Mouse (Mus musculus): ENCODE measurements around the gene Tgif1. TPM values are rescaled to one million over a fixed set of nuclear protein-coding genes. Genes with fewer than 3 reads are reported as not detected.
"Not testable (repeated sequence)": the region's sequence is repeated elsewhere in the genome, so short reads cannot be mapped to it uniquely, and the experiment has no call there.

The Tgif1 gene
- polyA plus RNA-seq, 1 experiment: 19.2 TPM

DNA sequence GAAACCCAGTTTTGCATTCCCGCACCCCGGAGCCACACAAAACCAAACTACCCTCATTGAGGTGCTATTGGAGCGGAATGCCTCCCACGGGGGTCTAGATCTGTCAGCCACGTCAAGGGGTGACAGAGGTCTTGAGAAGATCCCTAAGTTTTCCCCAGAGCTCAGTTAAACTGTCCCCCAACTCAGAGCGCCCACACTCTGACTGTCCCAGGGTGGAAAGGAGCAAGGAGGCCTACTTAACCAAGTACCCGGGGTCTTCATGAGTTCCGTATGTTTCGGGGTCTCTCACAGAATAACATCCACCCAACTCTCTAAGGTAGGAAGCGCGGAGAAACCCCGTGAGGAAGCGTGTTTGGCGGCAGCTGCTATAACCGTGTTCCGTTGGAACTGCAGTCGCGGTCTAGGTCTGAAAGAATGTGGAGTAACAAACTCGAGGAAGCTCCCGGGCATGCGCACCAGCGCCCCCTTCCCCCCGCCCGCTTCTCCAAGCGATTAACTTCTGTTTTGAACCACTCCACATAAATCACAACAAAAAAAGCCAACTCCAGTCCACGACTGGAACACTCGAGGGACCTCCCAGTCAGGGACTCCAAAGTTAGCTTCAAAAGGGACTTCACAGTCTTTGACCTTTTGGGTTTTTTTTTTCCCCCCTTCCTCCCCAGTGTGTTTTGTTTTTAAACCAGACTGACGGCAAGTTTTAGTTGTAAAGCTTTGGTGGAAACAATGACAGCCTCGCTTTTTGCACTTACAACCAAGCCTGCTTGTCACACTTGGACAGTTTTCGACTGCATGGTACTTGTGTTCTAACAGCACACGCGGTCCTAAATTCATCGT lies 3.7 kb downstream of the Tgif1 start:
- peak; percentile 26; the same call in 1 of the 2 replicates for TF ChIP-seq POLR2A (IDR thresholded peaks at IDR 0.05; ENCODE audit: borderline replicate concordance, extremely low read depth, insufficient read depth, insufficient read length, poor library complexity, severe bottlenecking)
- no peak for TF ChIP-seq CTCF (IDR thresholded peaks at IDR 0.05; ENCODE audit: borderline replicate concordance, extremely low read depth, insufficient read depth, insufficient read length)
- peak; percentile 92 for DNase-seq (ENCODE audit: low read depth)

DNA sequence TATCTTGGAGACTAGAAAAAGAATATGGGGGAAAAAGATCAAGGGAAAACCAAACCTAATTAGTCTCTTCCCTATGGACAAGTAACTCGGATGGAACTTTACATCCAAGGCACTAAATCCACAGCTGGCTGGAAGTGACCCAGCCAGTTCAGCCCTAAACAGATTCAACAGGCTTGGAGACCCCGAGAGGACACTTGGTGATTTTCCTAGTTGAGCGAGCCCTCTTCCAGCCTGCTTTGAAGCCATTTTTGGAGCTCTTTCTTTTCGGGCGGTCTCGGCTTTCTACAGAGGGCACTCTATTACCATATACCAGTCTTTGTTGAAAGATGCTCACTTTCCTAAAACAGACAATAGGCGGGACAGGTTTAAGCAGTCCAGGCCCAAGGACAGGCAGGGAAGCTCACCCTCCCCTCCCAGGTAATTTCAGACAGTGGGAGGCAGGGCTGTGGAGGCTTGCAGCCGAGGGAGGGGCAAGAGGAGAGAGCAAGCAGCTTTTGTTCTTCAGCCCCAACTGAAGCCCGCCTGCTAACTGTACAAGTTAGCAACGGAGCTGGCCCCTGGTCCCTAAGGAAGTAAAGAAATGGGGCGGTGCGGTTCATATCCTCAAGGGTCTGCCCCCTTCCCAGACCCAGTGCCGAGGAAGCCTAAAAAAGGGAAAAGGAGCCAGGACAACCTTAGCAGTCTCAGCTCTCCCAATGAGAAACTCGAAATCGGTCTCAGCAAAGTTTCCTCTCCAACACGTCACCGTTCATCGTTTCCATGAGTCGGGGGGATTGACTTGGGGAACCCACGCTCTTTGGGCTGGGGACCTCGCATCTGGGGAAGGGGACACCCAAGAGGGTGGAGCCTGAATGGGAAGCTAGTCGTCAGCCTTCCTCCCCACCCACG lies 4.6 kb downstream of the Tgif1 start:
- no peak for TF ChIP-seq POLR2A (IDR thresholded peaks at IDR 0.05; ENCODE audit: borderline replicate concordance, extremely low read depth, insufficient read depth, insufficient read length, poor library complexity, severe bottlenecking)
- no peak for TF ChIP-seq CTCF (IDR thresholded peaks at IDR 0.05; ENCODE audit: borderline replicate concordance, extremely low read depth, insufficient read depth, insufficient read length)
- DNase-seq (ENCODE audit: low read depth): peak; percentile 70

DNA sequence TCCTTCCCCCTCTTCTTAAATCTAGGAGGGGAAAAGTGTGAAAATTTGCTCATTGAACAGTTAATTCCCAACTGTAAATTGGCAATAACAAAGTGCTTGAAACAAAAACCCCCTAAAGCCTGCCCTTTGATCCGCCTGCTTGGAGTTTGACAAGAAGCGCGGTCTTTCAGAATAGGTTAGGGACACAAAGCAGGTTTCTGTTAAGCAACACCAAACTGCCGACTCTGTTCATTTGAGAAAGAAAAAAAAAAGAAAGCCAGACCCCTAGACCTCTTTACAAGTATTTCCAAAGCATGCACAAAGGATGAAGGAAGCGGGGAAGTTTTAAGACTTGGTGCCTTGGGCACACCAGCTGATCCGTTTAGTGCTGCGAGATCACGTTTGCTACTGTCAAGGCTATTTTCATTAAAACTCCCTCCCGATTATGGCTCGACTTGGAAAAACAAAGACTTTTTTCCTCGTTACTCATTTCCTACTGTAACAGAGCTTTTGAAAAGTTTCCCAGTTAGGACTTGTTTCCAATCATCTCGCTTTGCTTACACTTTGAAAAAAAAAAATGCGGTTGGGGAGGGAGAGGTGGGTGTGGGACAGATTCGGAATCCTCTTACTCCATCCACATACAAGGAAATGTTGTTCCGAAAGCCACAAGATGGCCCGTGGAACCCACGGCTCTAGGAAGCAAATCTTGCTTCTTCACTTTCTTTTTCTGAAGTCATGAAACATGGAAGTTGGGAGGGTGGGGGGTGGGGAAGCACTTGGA lies 5.4 kb downstream of the Tgif1 start:
- DNase-seq (ENCODE audit: low read depth): peak; percentile 85
- TF ChIP-seq POLR2A (IDR thresholded peaks at IDR 0.05; ENCODE audit: borderline replicate concordance, extremely low read depth, insufficient read depth, insufficient read length, poor library complexity, severe bottlenecking): no peak
- no peak for TF ChIP-seq CTCF (IDR thresholded peaks at IDR 0.05; ENCODE audit: borderline replicate concordance, extremely low read depth, insufficient read depth, insufficient read length)

DNA sequence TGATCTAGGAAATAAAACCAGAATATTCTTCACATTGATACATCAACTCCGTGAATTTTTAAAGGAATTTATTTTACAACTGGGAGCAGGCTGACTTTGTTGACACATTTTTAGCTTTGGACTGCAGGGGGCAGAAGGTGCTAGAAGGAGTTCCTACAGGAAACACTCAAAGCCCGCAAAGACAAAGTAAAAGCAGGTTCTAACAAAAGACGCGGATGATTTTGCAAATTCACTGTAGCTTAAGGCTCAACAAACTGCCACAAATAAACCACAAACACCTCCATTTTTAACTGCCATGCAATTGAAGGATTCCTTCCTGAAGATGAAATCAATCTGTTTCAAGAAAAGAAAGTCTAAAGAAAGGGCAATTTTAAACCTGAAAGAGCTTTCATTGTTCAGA lies 6.3 kb downstream of the Tgif1 start:
- TF ChIP-seq POLR2A (IDR thresholded peaks at IDR 0.05; ENCODE audit: borderline replicate concordance, extremely low read depth, insufficient read depth, insufficient read length, poor library complexity, severe bottlenecking) (no peak), CTCF (IDR thresholded peaks at IDR 0.05; ENCODE audit: borderline replicate concordance, extremely low read depth, insufficient read depth, insufficient read length) (peak; percentile 50; the same call in 1 of the 2 replicates)
- peak; percentile 76 for DNase-seq (ENCODE audit: low read depth)

DNA sequence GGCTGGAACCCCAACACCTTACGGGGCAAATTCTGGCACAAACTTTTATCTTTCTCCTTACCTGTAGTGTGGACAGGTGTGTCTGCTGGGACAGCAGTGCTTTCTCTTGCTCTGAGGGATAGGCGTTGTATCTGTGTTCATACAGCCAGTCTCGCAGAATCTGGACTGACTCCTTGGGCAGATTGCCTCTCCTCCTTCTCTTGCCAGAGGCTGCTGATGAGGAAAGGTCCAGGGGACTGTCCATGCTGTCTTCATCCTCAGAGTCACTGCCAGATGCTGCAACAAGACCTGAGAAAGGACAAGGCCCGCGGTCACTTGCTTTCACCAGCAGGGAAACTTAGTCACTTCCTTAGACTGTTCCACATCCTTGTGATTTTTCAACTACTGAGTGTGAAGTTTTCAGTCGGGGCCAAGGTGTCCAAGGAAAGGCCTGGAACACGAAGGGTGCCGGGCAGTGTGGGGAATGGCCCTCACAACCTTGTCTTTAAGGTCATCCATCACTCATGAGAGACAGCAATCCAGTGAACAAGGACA lies 7.2 kb downstream of the Tgif1 start:
- no peak for TF ChIP-seq POLR2A (IDR thresholded peaks at IDR 0.05; ENCODE audit: borderline replicate concordance, extremely low read depth, insufficient read depth, insufficient read length, poor library complexity, severe bottlenecking)
- no peak for TF ChIP-seq CTCF (IDR thresholded peaks at IDR 0.05; ENCODE audit: borderline replicate concordance, extremely low read depth, insufficient read depth, insufficient read length)
- no peak for DNase-seq (ENCODE audit: low read depth)

DNA sequence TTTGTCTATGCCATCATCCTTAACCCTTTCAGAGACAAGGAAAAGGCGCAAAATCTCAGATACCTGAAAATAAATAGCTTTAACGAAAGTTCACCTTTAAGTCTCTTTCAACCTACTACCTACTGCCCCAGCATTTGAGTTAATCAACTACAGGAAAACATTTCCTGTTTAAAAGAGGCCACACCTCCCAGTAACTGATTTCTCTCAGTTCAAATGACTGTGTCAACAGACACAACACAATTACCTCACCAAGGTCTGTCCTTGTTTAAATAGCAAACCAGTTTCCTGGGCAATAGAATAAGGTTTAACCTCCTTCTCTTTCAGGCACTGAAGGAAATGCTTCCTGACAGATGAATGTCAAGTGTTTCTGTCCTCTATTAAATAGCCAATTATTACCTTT lies 7.8 kb downstream of the Tgif1 start:
- no peak for TF ChIP-seq POLR2A (IDR thresholded peaks at IDR 0.05; ENCODE audit: borderline replicate concordance, extremely low read depth, insufficient read depth, insufficient read length, poor library complexity, severe bottlenecking)
- no peak for TF ChIP-seq CTCF (IDR thresholded peaks at IDR 0.05; ENCODE audit: borderline replicate concordance, extremely low read depth, insufficient read depth, insufficient read length)
- DNase-seq (ENCODE audit: low read depth): no peak

DNA sequence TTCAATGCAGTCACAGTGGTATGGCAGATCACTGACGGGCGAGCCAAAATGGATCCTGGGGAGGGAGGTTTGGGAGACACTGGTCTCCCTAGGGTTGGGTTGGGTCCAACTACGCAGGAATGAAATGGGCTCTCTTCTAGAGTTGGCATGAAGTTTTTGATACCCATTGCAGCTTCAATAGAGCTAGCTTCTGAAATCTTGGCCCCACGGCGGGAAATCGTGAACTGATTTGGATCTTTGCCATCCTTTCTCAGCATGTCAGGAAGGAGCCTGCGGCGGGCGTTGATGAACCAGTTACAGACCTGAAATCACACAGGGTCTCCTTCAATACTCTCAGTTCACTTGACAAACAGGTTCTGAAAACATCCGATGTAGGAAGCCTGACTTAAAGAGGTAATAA lies 8.4 kb downstream of the Tgif1 start:
- DNase-seq (ENCODE audit: low read depth): peak; percentile 83
- TF ChIP-seq CTCF (IDR thresholded peaks at IDR 0.05; ENCODE audit: borderline replicate concordance, extremely low read depth, insufficient read depth, insufficient read length): no peak
- no peak for TF ChIP-seq POLR2A (IDR thresholded peaks at IDR 0.05; ENCODE audit: borderline replicate concordance, extremely low read depth, insufficient read depth, insufficient read length, poor library complexity, severe bottlenecking)

DNA sequence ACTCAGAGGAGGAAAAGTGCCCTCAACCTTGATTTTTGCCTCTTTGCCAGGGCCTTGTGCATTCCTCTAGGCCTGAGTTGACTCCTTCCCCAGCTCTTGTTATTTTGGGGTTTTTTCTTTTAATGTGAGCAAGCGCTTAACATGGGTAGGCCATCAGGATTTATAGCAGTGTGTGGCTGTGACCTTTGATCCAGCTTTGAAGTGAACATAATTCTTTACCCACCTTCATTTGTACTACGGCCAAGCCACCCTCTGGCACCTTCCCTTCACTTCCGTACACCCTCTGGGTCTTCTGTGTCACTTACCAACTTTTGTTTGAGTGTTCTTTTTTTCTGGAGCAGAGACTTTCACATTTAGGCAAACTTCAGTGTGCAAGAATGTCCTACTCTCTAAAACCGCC lies 10.1 kb downstream of the Tgif1 start:
- TF ChIP-seq CTCF (IDR thresholded peaks at IDR 0.05; ENCODE audit: borderline replicate concordance, extremely low read depth, insufficient read depth, insufficient read length): no peak
- TF ChIP-seq POLR2A (IDR thresholded peaks at IDR 0.05; ENCODE audit: borderline replicate concordance, extremely low read depth, insufficient read depth, insufficient read length, poor library complexity, severe bottlenecking): no peak
- DNase-seq (ENCODE audit: low read depth): no peak

DNA sequence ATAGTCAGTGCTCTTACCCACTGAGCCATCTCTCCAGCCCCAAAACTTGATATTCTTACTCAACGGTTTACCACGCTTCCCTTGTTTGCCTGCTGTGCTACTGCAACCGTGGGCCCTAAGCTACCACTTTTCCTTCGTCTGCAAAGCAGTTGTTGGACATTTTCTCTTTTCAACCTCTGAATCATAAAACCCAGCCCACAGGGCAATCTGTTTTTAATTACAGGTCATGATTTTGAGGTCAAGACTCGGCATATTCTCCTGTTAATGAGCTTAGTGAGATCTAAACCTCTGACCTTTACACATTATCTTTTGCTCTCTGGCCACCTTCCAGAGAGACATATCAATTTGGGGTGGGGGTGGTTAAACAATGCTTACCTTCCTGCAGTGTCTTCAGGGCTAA lies 14.8 kb downstream of the Tgif1 start:
- DNase-seq (ENCODE audit: low read depth): no peak
- TF ChIP-seq POLR2A (IDR thresholded peaks at IDR 0.05; ENCODE audit: borderline replicate concordance, extremely low read depth, insufficient read depth, insufficient read length, poor library complexity, severe bottlenecking): no peak
- no peak for TF ChIP-seq CTCF (IDR thresholded peaks at IDR 0.05; ENCODE audit: borderline replicate concordance, extremely low read depth, insufficient read depth, insufficient read length)

DNA sequence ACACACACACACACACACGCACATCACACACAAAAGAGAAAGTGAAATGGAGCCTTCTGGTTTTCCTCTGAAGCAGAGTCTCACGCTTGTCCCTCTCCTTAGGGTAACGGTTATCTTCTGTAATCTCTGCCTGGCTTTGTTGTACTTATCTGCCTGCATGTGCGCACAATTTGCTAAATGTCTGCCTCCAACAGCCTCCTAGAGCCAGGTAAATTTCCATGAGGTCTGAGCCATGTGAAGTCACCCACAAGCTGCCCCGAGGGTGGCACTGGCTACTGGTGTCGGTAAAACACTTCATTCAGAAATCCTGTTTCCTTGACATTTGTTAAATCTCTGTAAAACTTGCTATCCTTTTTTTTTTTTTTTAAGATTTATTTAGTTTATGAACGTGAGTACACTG lies 15.3 kb downstream of the Tgif1 start:
- no peak for DNase-seq (ENCODE audit: low read depth)
- TF ChIP-seq POLR2A (IDR thresholded peaks at IDR 0.05; ENCODE audit: borderline replicate concordance, extremely low read depth, insufficient read depth, insufficient read length, poor library complexity, severe bottlenecking) (no peak), CTCF (IDR thresholded peaks at IDR 0.05; ENCODE audit: borderline replicate concordance, extremely low read depth, insufficient read depth, insufficient read length) (no peak)

DNA sequence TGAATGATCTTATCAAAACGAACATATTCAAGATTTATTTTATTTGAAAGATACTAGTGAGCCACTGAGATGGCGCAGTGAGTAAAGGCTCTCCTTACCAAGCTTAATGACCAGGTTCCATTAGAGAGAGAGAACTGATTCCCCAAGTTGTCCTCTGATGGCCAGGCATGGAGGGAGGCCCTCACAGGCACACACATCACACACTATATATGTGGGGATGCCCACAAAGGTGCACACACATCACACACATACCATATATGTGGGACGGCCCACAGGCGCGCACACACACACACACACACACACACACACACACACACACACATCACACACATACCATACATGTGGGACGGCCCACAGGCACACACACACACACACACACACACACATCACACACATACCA lies 15.9 kb downstream of the Tgif1 start:
- not testable (repeated sequence) for DNase-seq (ENCODE audit: low read depth)

Data from brain, embryonic 14.5 days (tissue).